In the genomic region with DNA sequence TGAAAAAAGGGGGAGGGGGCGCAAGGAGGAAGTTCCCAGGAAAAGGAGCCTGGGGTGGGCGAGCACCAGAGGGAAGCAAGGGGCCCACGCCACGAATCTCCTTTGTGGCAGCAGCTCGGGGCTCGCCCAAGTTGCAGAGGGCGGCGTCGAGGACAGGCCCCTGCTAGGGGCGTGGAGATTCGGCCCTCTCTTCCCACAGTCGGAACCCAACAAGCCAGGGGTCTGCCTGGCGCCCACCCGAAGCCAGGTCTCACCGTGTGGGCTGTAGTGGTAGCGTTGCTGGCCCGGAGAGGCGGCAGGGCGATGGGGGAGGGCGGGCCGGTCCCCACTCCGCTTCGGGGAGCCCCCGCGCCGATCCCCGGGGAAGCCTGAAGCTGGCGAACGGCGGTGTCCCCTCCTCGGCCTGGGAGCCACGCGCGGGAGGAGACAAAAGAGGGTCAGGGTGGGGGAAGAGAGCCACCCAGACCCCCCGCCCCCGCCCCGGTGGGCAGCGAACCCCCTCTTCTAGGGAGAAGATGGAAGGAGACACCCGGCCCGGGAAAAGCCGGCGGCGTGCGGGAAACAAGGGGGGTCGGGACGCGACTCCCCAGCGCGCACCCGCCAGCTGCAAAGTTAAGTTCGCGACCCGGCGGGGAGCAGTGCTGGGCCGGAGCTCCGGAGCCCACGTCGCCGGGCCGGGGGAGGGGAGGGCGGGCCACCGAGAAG, we compare ENCODE assay signal across 8 mouse cellular contexts. TPM values are rescaled to one million over a fixed set of nuclear protein-coding genes. Genes with fewer than 3 reads are reported as not detected.
DNase-seq lines count a peak whose midpoint lies in the region; ATAC-seq and TF ChIP-seq lines count a peak whose summit lies in the region.

No protein-coding gene starts in this region.

- TF ChIP-seq POLR2A in cerebellum, adult 2 months (IDR thresholded peaks at IDR 0.05; ENCODE audit: borderline replicate concordance, insufficient read depth, low read length): no peak

- WGBS in cerebellum, adult 2 months: 2% methylated on average over 59 of the region's 62 CpGs
- under 1% methylated on average over 61 of the region's 62 CpGs for WGBS in intestine, embryonic 15.5 days
- under 1% methylated on average over 35 of the region's 62 CpGs for WGBS in liver, postnatal 0 days (ENCODE audit: insufficient replicate concordance)
- under 1% methylated on average over 62 of the region's 62 CpGs for WGBS in neural tube, embryonic 13.5 days

- peaks cover 2% of the 10 kb centered on the region; the same call in 1 of the 2 replicates for H3K27me3 ChIP-seq in cerebellum, adult 2 months (ENCODE audit: control insufficient read depth, insufficient read depth, low read length)
- no peaks in the 10 kb centered on the region for H3K27me3 ChIP-seq in intestine, embryonic 15.5 days (replicated peaks)
- H3K27me3 ChIP-seq in liver, postnatal 0 days (ENCODE audit: insufficient read depth, low read length): no peaks in the 10 kb centered on the region
- H3K27me3 ChIP-seq in neural tube, embryonic 13.5 days: no peaks in the 10 kb centered on the region

- H3K27ac ChIP-seq in cerebellum, adult 2 months (ENCODE audit: insufficient read depth, low read length): no peak overlapping the region
- peak overlapping the region; percentile 90 for H3K27ac ChIP-seq in intestine, embryonic 15.5 days
- peak overlapping the region; percentile 91 for H3K27ac ChIP-seq in liver, postnatal 0 days (ENCODE audit: low read depth)
- peak overlapping the region; percentile 98 for H3K27ac ChIP-seq in neural tube, embryonic 13.5 days (replicated peaks)

- peak; percentile 29 for ATAC-seq in intestine, embryonic 15.5 days
- ATAC-seq in liver, postnatal 0 days: peak; percentile 20
- ATAC-seq in neural tube, embryonic 13.5 days (ENCODE audit: low read depth): peak; percentile 27

- H3K4me3 ChIP-seq in cerebellum, adult 2 months (replicated peaks; ENCODE audit: insufficient read depth, low read depth, low read length): peak overlapping the region; percentile 72
- H3K4me3 ChIP-seq in intestine, embryonic 15.5 days (replicated peaks): peak overlapping the region; percentile 71
- H3K4me3 ChIP-seq in liver, postnatal 0 days (ENCODE audit: low read depth, low read length): peak overlapping the region; percentile 94
- H3K4me3 ChIP-seq in neural tube, embryonic 13.5 days: peak overlapping the region; percentile 78

- DNase-seq in heart, adult 11 months: peak; percentile 96
- DNase-seq in heart, adult 8-10 months (ENCODE audit: low spot score): no peak
- peak; percentile 15 to 22 for DNase-seq in cerebellum, adult 2 months
- DNase-seq in gastrocnemius, postnatal 10 days: peak; percentile 66
- DNase-seq in liver, postnatal 0 days: peak; percentile 63
- peak; percentile 70 for DNase-seq in thymus, postnatal 25 days

- peaks cover 3% of the 10 kb centered on the region; the same call in 1 of the 2 replicates for H3K4me1 ChIP-seq in cerebellum, adult 2 months (ENCODE audit: control insufficient read depth, insufficient read depth, low read length)
- H3K4me1 ChIP-seq in intestine, embryonic 15.5 days (replicated peaks): peaks cover 32% of the 10 kb centered on the region
- H3K4me1 ChIP-seq in liver, postnatal 0 days (ENCODE audit: insufficient read depth): peaks cover 20% of the 10 kb centered on the region
- H3K4me1 ChIP-seq in neural tube, embryonic 13.5 days (replicated peaks): peaks cover 46% of the 10 kb centered on the region

- peak overlapping the region; percentile 98 for H3K4me2 ChIP-seq in intestine, embryonic 15.5 days (replicated peaks)
- peak overlapping the region; percentile 97 for H3K4me2 ChIP-seq in liver, postnatal 0 days (ENCODE audit: low read depth, low read length)
- H3K4me2 ChIP-seq in neural tube, embryonic 13.5 days: peak overlapping the region; percentile 88

- TF ChIP-seq CTCF in cerebellum, adult 2 months (IDR thresholded peaks at IDR 0.05; ENCODE audit: borderline replicate concordance, insufficient read depth, low read depth, low read length): no peak
- TF ChIP-seq CTCF in liver, postnatal 0 days (IDR thresholded peaks at IDR 0.05; ENCODE audit: low read depth): no peak

- no peaks in the 10 kb centered on the region for H3K36me3 ChIP-seq in intestine, embryonic 15.5 days
- H3K36me3 ChIP-seq in liver, postnatal 0 days (replicated peaks; ENCODE audit: insufficient read depth, low read length): peaks cover 10% of the 10 kb centered on the region
- peaks cover 25% of the 10 kb centered on the region for H3K36me3 ChIP-seq in neural tube, embryonic 13.5 days

- TF ChIP-seq EP300 in liver, postnatal 0 days (IDR thresholded peaks at IDR 0.05; ENCODE audit: low read depth): no peak

- no peaks in the 10 kb centered on the region for H3K9me3 ChIP-seq in intestine, embryonic 15.5 days
- no peaks in the 10 kb centered on the region for H3K9me3 ChIP-seq in liver, postnatal 0 days (ENCODE audit: low read length)
- H3K9me3 ChIP-seq in neural tube, embryonic 13.5 days: no peaks in the 10 kb centered on the region; the same call in 1 of the 2 replicates

- H3K9ac ChIP-seq in intestine, embryonic 15.5 days: peak overlapping the region; percentile 86
- H3K9ac ChIP-seq in liver, postnatal 0 days (replicated peaks): peak overlapping the region; percentile 95
- H3K9ac ChIP-seq in neural tube, embryonic 13.5 days: peak overlapping the region; percentile 99

RNA-seq across cellular contexts. Expression of a gene that starts 2.0 kb away (rescaled TPM):
- total RNA-seq in heart, adult 8-10 months (2022): 10 to 100 TPM; 22.2 to 36.2 (median 27.6) TPM
- 6.3 and 7.0 TPM in 2 replicates for polyA plus RNA-seq in cerebellum, adult 2 months (2012; rRNA removed)
- 100 to 1,000 TPM in 1 of 2 experiments, 10 to 100 TPM in 1; 91.0 to 109 TPM for total RNA-seq in gastrocnemius, postnatal 10 days (2021)
- 9.5 TPM in 2 replicates for polyA plus RNA-seq in intestine, embryonic 15.5 days (2015; fragmentation: Nextera tagmentation; extraction: Ambion mirVana)
- polyA plus RNA-seq in liver, postnatal 0 days (2015; fragmentation: Nextera tagmentation; extraction: Ambion mirVana): 5.7 and 7.3 TPM in 2 replicates
- polyA plus RNA-seq in neural tube, embryonic 13.5 days (2015; fragmentation: Nextera tagmentation; extraction: Ambion mirVana): 11.0 and 12.6 TPM in 2 replicates
